Mouse (Mus musculus): Measurements from ENCODE around the gene Ankrd66. TPM values are rescaled to one million over a fixed set of nuclear protein-coding genes. Genes with fewer than 3 reads are reported as not detected.
"Not testable (repeated sequence)": the region's sequence is repeated elsewhere in the genome, so short reads cannot be mapped to it uniquely, and the experiment has no call there.

The Ankrd66 gene
- polyA plus RNA-seq, 1 experiment from 2014 or later = 0.20 TPM

GRCm38 (mm10) chr17:43567593-43567991 lies 24.2 kb upstream of the Ankrd66 start:
- peak overlapping the region; percentile 52 for H3K4me3 ChIP-seq (replicated peaks)

GRCm38 (mm10) chr17:43563192-43563987 lies 20.0 kb upstream of the Ankrd66 start:
- WGBS = 89% methylated on average over 7 of the region's 7 CpGs
- no peaks in the 10 kb centered on the region for H3K27me3 ChIP-seq
- H3K27ac ChIP-seq = no peak overlapping the region
- no peaks in the 10 kb centered on the region for H3K36me3 ChIP-seq
- no peak overlapping the region for H3K4me3 ChIP-seq (replicated peaks)
- peaks cover 10% of the 10 kb centered on the region; the same call in 1 of the 2 replicates for H3K4me1 ChIP-seq (replicated peaks)
- H3K9ac ChIP-seq (replicated peaks) = no peak overlapping the region
- ATAC-seq = no peak
- no peaks in the 10 kb centered on the region for H3K9me3 ChIP-seq
- H3K4me2 ChIP-seq (replicated peaks) = no peak overlapping the region

More at GRCm38 (mm10) chr17:43567593-43567991, 24.2 kb upstream of the Ankrd66 start:
- WGBS = 2% methylated on average over 12 of the region's 12 CpGs
- no peaks in the 10 kb centered on the region for H3K36me3 ChIP-seq
- peak; percentile 64; the same call in 1 of the 2 replicates for ATAC-seq
- peaks cover 15% of the 10 kb centered on the region for H3K4me1 ChIP-seq (replicated peaks)
- no peaks in the 10 kb centered on the region for H3K27me3 ChIP-seq
- H3K9ac ChIP-seq (replicated peaks) = peak overlapping the region; percentile 66
- no peaks in the 10 kb centered on the region for H3K9me3 ChIP-seq
- no peak overlapping the region for H3K27ac ChIP-seq
- H3K4me2 ChIP-seq (replicated peaks) = peak overlapping the region; percentile 85

GRCm38 (mm10) chr17:43558678-43559077 lies 15.2 kb upstream of the Ankrd66 start:
- no peaks in the 10 kb centered on the region for H3K36me3 ChIP-seq
- H3K4me2 ChIP-seq (replicated peaks) = no peak overlapping the region
- H3K27me3 ChIP-seq = no peaks in the 10 kb centered on the region
- no peaks in the 10 kb centered on the region for H3K9me3 ChIP-seq
- H3K4me3 ChIP-seq (replicated peaks) = no peak overlapping the region
- H3K4me1 ChIP-seq (replicated peaks) = no peaks in the 10 kb centered on the region
- H3K9ac ChIP-seq (replicated peaks) = no peak overlapping the region
- 91% methylated on average over 3 of the region's 3 CpGs for WGBS
- no peak for ATAC-seq
- H3K27ac ChIP-seq = no peak overlapping the region

GRCm38 (mm10) chr17:43557541-43558090 lies 14.2 kb upstream of the Ankrd66 start:
- no peak overlapping the region for H3K4me3 ChIP-seq (replicated peaks)
- H3K36me3 ChIP-seq = no peaks in the 10 kb centered on the region
- peak; percentile 72; the same call in 1 of the 2 replicates for ATAC-seq
- H3K27ac ChIP-seq = no peak overlapping the region
- H3K27me3 ChIP-seq = no peaks in the 10 kb centered on the region
- H3K9me3 ChIP-seq = no peaks in the 10 kb centered on the region
- H3K4me2 ChIP-seq (replicated peaks) = no peak overlapping the region
- no peaks in the 10 kb centered on the region for H3K4me1 ChIP-seq (replicated peaks)
- no peak overlapping the region for H3K9ac ChIP-seq (replicated peaks)
- WGBS = 31% methylated on average over 6 of the region's 6 CpGs

- Histone ChIP-seq H3K4me1 (replicated peaks) (no peaks in the 10 kb centered on the region), H3K27ac (no peak overlapping the region), H3K27me3 (no peaks in the 10 kb centered on the region), H3K36me3 (no peaks in the 10 kb centered on the region), H3K9ac (replicated peaks) (no peak overlapping the region), H3K4me3 (replicated peaks) (no peak overlapping the region), H3K4me2 (replicated peaks) (no peak overlapping the region), H3K9me3 (no peaks in the 10 kb centered on the region)
- no peak for ATAC-seq
- 76% methylated on average over 4 of the region's 4 CpGs for WGBS
Measured at GRCm38 (mm10) chr17:43557104-43557503, 13.7 kb upstream of the Ankrd66 start.

- Histone ChIP-seq H3K27ac (no peak overlapping the region), H3K27me3 (no peaks in the 10 kb centered on the region), H3K4me1 (replicated peaks) (0 out of 2 replicates have a peak, but pooled peaks cover 2% of the 10 kb centered on the region), H3K4me3 (replicated peaks) (no peak overlapping the region), H3K4me2 (replicated peaks) (no peak overlapping the region), H3K9ac (replicated peaks) (no peak overlapping the region), H3K36me3 (no peaks in the 10 kb centered on the region), H3K9me3 (no peaks in the 10 kb centered on the region)
- WGBS = 86% methylated on average over 12 of the region's 12 CpGs
- ATAC-seq = no peak
Measured at GRCm38 (mm10) chr17:43554516-43555403, 11.3 kb upstream of the Ankrd66 start.

- 17% methylated on average over 3 of the region's 3 CpGs for WGBS
- no peak overlapping the region for H3K27ac ChIP-seq
- H3K4me1 ChIP-seq (replicated peaks) = 0 out of 2 replicates have a peak, but pooled peaks cover 2% of the 10 kb centered on the region
- no peaks in the 10 kb centered on the region for H3K9me3 ChIP-seq
- H3K4me2 ChIP-seq (replicated peaks) = no peak overlapping the region
- no peak for ATAC-seq
- no peaks in the 10 kb centered on the region for H3K27me3 ChIP-seq
- no peaks in the 10 kb centered on the region for H3K36me3 ChIP-seq
- H3K4me3 ChIP-seq (replicated peaks) = no peak overlapping the region
- no peak overlapping the region for H3K9ac ChIP-seq (replicated peaks)
Measured at GRCm38 (mm10) chr17:43551122-43551630, 7.7 kb upstream of the Ankrd66 start.

GRCm38 (mm10) chr17:43544040-43544439 lies 601 bp upstream of the Ankrd66 start:
- no peak overlapping the region for H3K4me3 ChIP-seq (replicated peaks)

GRCm38 (mm10) chr17:43538767-43539166 lies 4.7 kb downstream of the Ankrd66 start:
- no peaks in the 10 kb centered on the region for H3K36me3 ChIP-seq
- ATAC-seq = no peak
- no peak overlapping the region for H3K4me3 ChIP-seq (replicated peaks)
- H3K27ac ChIP-seq = no peak overlapping the region
- 94% methylated on average over 3 of the region's 3 CpGs for WGBS
- peaks cover 10% of the 10 kb centered on the region for H3K4me1 ChIP-seq (replicated peaks)
- no peaks in the 10 kb centered on the region for H3K9me3 ChIP-seq
- H3K9ac ChIP-seq (replicated peaks) = no peak overlapping the region
- no peak overlapping the region for H3K4me2 ChIP-seq (replicated peaks)
- no peaks in the 10 kb centered on the region for H3K27me3 ChIP-seq

More at GRCm38 (mm10) chr17:43544040-43544439, 601 bp upstream of the Ankrd66 start:
- Histone ChIP-seq H3K36me3 (no peaks in the 10 kb centered on the region), H3K27me3 (no peaks in the 10 kb centered on the region), H3K9me3 (no peaks in the 10 kb centered on the region), H3K27ac (no peak overlapping the region), H3K9ac (replicated peaks) (no peak overlapping the region), H3K4me2 (replicated peaks) (no peak overlapping the region), H3K4me1 (replicated peaks) (no peaks in the 10 kb centered on the region)
- 88% methylated on average over 4 of the region's 4 CpGs for WGBS
- no peak for ATAC-seq

GRCm38 (mm10) chr17:43536841-43537240 lies 6.6 kb downstream of the Ankrd66 start:
- not testable (repeated sequence) for H3K27ac ChIP-seq; ATAC-seq; H3K4me3 ChIP-seq (replicated peaks); H3K4me2 ChIP-seq (replicated peaks); H3K27me3 ChIP-seq; H3K9me3 ChIP-seq; H3K4me1 ChIP-seq (replicated peaks); H3K9ac ChIP-seq (replicated peaks); H3K36me3 ChIP-seq
- 91% methylated on average over 6 of the region's 6 CpGs for WGBS

- Histone ChIP-seq H3K4me3 (replicated peaks) (peak overlapping the region; percentile 16; the same call in 1 of the 2 replicates), H3K4me1 (replicated peaks) (peaks cover 10% of the 10 kb centered on the region), H3K9me3 (0 out of 2 replicates have a peak, but pooled peaks cover 4% of the 10 kb centered on the region), H3K9ac (replicated peaks) (no peak overlapping the region), H3K27ac (no peak overlapping the region), H3K36me3 (no peaks in the 10 kb centered on the region), H3K4me2 (replicated peaks) (peak overlapping the region; percentile 41), H3K27me3 (no peaks in the 10 kb centered on the region)
- 6% methylated on average over 23 of the region's 23 CpGs for WGBS
- peak; percentile 89 for ATAC-seq
Measured at GRCm38 (mm10) chr17:43534362-43535222, 8.8 kb downstream of the Ankrd66 start.

All from midbrain, embryonic 13.5 days (tissue).